Mouse (Mus musculus): ENCODE measurements around the gene Nle1.

GRCm38 (mm10) chr11:82901606-82902310, 6.5 kb downstream of the Nle1 start:
- TF ChIP-seq CTCF (IDR thresholded peaks at IDR 0.05; ENCODE audit: low read depth, low read length) (no peak), POLR2A (IDR thresholded peaks at IDR 0.05; ENCODE audit: borderline replicate concordance, low read depth, low read length) (no peak)

Measured in bone marrow macrophage, adult 2 months (primary cell).